Mouse (Mus musculus): ENCODE data around the gene Lrig2. TPM values are rescaled to one million over a fixed set of nuclear protein-coding genes. Genes with fewer than 3 reads are reported as not detected.

Gene Lrig2
- polyA plus RNA-seq, 1 experiment from 2014 or later, result 33.8 TPM

- Histone ChIP-seq H3K27me3 (ENCODE audit: control insufficient read depth, insufficient read depth, low read length) (no peaks in the 10 kb centered on the region), H3K9me3 (ENCODE audit: control insufficient read depth, low read length) (no peaks in the 10 kb centered on the region), H3K27ac (ENCODE audit: low read depth, low read length) (no peak overlapping the region), H3K36me3 (ENCODE audit: control insufficient read depth, insufficient read depth, low read length) (no peaks in the 10 kb centered on the region), H3K4me2 (ENCODE audit: low read depth, low read length) (no peak overlapping the region), H3K9ac (replicated peaks; ENCODE audit: low read depth, low read length) (no peak overlapping the region), H3K4me1 (ENCODE audit: control insufficient read depth, insufficient read depth, low read length) (peaks cover 6% of the 10 kb centered on the region; the same call in 1 of the 2 replicates), H3K4me3 (ENCODE audit: low read depth, low read length) (no peak overlapping the region)
- no peak for ATAC-seq (ENCODE audit: low read depth)
- WGBS, result 86% methylated on average over 2 of the region's 2 CpGs
Observed at GRCm38 (mm10) chr3:104401176-104401575, 110.5 kb downstream of the Lrig2 start.

- no peak for ATAC-seq (ENCODE audit: low read depth)
- H3K27me3 ChIP-seq (ENCODE audit: control insufficient read depth, insufficient read depth, low read length), result no peaks in the 10 kb centered on the region
- WGBS, result 92% methylated on average over 5 of the region's 5 CpGs
- H3K36me3 ChIP-seq (ENCODE audit: control insufficient read depth, insufficient read depth, low read length), result no peaks in the 10 kb centered on the region
- H3K4me3 ChIP-seq (ENCODE audit: low read depth, low read length), result no peak overlapping the region
- peaks cover 9% of the 10 kb centered on the region; the same call in 1 of the 2 replicates for H3K4me1 ChIP-seq (ENCODE audit: control insufficient read depth, insufficient read depth, low read length)
- no peak overlapping the region for H3K4me2 ChIP-seq (ENCODE audit: low read depth, low read length)
- no peaks in the 10 kb centered on the region for H3K9me3 ChIP-seq (ENCODE audit: control insufficient read depth, low read length)
- no peak overlapping the region for H3K27ac ChIP-seq (ENCODE audit: low read depth, low read length)
- H3K9ac ChIP-seq (replicated peaks; ENCODE audit: low read depth, low read length), result no peak overlapping the region
Observed at GRCm38 (mm10) chr3:104400126-104400525, 111.6 kb downstream of the Lrig2 start.

- no peak for ATAC-seq (ENCODE audit: low read depth)
- H3K4me1 ChIP-seq (ENCODE audit: control insufficient read depth, insufficient read depth, low read length), result peaks cover 9% of the 10 kb centered on the region; the same call in 1 of the 2 replicates
- H3K4me2 ChIP-seq (ENCODE audit: low read depth, low read length), result no peak overlapping the region
- H3K27ac ChIP-seq (ENCODE audit: low read depth, low read length), result no peak overlapping the region
- no peaks in the 10 kb centered on the region for H3K9me3 ChIP-seq (ENCODE audit: control insufficient read depth, low read length)
- no peaks in the 10 kb centered on the region for H3K36me3 ChIP-seq (ENCODE audit: control insufficient read depth, insufficient read depth, low read length)
- no peaks in the 10 kb centered on the region for H3K27me3 ChIP-seq (ENCODE audit: control insufficient read depth, insufficient read depth, low read length)
- no peak overlapping the region for H3K4me3 ChIP-seq (ENCODE audit: low read depth, low read length)
- 78% methylated on average over 10 of the region's 10 CpGs for WGBS
- no peak overlapping the region for H3K9ac ChIP-seq (replicated peaks; ENCODE audit: low read depth, low read length)
Observed at GRCm38 (mm10) chr3:104399296-104400045, 112.2 kb downstream of the Lrig2 start.

- WGBS, result 89% methylated on average over 9 of the region's 9 CpGs
Observed at GRCm38 (mm10) chr3:104397316-104397715, 114.4 kb downstream of the Lrig2 start.

DNA sequence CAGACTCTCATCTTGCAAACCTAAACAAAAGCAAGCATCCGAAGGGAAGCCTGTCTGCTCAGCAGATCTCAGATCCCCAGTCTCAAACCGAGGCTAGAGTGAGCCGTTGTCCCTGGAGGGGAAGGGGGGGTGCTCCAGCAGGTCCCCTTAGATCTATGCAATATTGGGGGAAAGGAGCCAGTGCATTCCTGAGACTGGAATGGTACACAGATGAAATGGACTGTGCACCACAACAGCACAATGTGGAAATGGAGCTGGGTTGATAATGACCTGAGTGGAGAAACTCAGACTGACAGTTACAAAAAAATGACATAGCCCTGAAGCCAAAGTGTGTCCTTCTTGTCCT lies 115.0 kb downstream of the Lrig2 start:
- peaks cover 9% of the 10 kb centered on the region; the same call in 1 of the 2 replicates for H3K4me1 ChIP-seq (ENCODE audit: control insufficient read depth, insufficient read depth, low read length)
- H3K27me3 ChIP-seq (ENCODE audit: control insufficient read depth, insufficient read depth, low read length), result no peaks in the 10 kb centered on the region
- H3K9ac ChIP-seq (replicated peaks; ENCODE audit: low read depth, low read length), result no peak overlapping the region
- H3K36me3 ChIP-seq (ENCODE audit: control insufficient read depth, insufficient read depth, low read length), result no peaks in the 10 kb centered on the region
- ATAC-seq (ENCODE audit: low read depth), result no peak
- 42% methylated on average over 3 of the region's 3 CpGs for WGBS
- no peak overlapping the region for H3K4me3 ChIP-seq (ENCODE audit: low read depth, low read length)
- no peak overlapping the region for H3K4me2 ChIP-seq (ENCODE audit: low read depth, low read length)
- peak overlapping the region; percentile 45; the same call in 1 of the 2 replicates for H3K27ac ChIP-seq (ENCODE audit: low read depth, low read length)
- H3K9me3 ChIP-seq (ENCODE audit: control insufficient read depth, low read length), result no peaks in the 10 kb centered on the region

More at GRCm38 (mm10) chr3:104397316-104397715, 114.4 kb downstream of the Lrig2 start:
- no peak for ATAC-seq (ENCODE audit: low read depth)
- H3K9me3 ChIP-seq (ENCODE audit: control insufficient read depth, low read length), result no peaks in the 10 kb centered on the region
- H3K9ac ChIP-seq (replicated peaks; ENCODE audit: low read depth, low read length), result no peak overlapping the region
- no peaks in the 10 kb centered on the region for H3K27me3 ChIP-seq (ENCODE audit: control insufficient read depth, insufficient read depth, low read length)
- H3K4me1 ChIP-seq (ENCODE audit: control insufficient read depth, insufficient read depth, low read length), result peaks cover 9% of the 10 kb centered on the region; the same call in 1 of the 2 replicates
- H3K4me2 ChIP-seq (ENCODE audit: low read depth, low read length), result no peak overlapping the region
- H3K36me3 ChIP-seq (ENCODE audit: control insufficient read depth, insufficient read depth, low read length), result no peaks in the 10 kb centered on the region
- H3K27ac ChIP-seq (ENCODE audit: low read depth, low read length), result no peak overlapping the region
- H3K4me3 ChIP-seq (ENCODE audit: low read depth, low read length), result no peak overlapping the region

DNA sequence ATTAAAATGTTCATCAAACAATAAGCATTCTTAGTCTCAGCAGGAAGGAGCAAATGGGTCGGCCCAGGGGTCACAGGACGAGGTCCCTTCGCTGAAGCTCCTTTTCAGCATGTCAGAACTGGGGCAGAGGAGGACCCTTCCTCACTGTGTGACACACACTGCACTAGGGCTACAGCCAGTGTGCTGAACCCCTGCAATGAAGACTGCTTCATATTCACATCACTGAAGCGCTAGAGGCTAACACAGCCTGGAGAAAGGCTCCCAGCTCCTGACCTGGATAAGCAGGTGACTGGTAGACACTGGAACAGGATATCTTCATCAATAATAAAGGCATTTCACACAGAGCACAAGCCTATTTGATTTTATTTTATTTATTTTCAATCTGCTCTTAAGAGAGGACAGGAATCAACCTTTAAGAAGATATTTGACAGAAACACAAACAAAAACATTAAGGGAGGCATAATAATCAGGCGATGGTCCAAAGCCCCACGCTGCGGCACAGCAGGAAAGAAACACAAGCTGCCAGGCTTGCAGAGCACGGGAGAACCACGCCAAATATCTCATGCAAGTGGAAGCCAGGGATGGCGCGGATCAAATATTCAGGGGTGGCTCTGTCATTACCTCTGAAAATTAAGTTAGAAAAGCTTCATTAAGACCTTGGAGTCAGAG lies 115.5 kb downstream of the Lrig2 start:
- Histone ChIP-seq H3K36me3 (ENCODE audit: control insufficient read depth, insufficient read depth, low read length) (no peaks in the 10 kb centered on the region), H3K4me3 (ENCODE audit: low read depth, low read length) (no peak overlapping the region), H3K4me1 (ENCODE audit: control insufficient read depth, insufficient read depth, low read length) (peaks cover 9% of the 10 kb centered on the region; the same call in 1 of the 2 replicates), H3K9me3 (ENCODE audit: control insufficient read depth, low read length) (no peaks in the 10 kb centered on the region), H3K27me3 (ENCODE audit: control insufficient read depth, insufficient read depth, low read length) (no peaks in the 10 kb centered on the region), H3K4me2 (ENCODE audit: low read depth, low read length) (no peak overlapping the region), H3K27ac (ENCODE audit: low read depth, low read length) (peak overlapping the region; percentile 45; the same call in 1 of the 2 replicates), H3K9ac (replicated peaks; ENCODE audit: low read depth, low read length) (no peak overlapping the region)
- ATAC-seq (ENCODE audit: low read depth), result no peak
- 46% methylated on average over 11 of the region's 11 CpGs for WGBS

DNA sequence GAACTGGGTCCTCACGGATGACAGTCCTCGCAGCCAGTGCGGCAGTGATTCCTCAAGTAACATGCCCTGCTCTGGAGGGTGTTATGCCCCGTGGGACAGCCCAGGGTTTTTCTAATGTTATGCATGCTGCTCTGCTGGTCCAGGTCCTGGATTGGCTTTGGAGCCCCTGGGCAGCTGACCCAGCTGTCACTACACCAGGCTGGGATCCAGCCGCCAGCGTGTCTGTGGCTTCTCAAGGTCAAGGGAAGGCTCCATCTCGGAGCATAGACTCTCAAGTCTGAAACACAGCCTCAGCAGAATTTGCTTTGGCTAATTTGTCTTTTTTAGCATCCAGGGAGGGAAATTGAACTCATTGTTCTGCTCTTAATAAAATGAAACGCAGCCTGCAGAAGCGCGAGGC lies 121.6 kb downstream of the Lrig2 start:
- 41% methylated on average over 10 of the region's 10 CpGs for WGBS
- H3K36me3 ChIP-seq (ENCODE audit: control insufficient read depth, insufficient read depth, low read length), result no peaks in the 10 kb centered on the region

GRCm38 (mm10) chr3:104389449-104389848 lies 122.3 kb downstream of the Lrig2 start:
- WGBS, result 94% methylated on average over 2 of the region's 2 CpGs
- H3K9ac ChIP-seq (replicated peaks; ENCODE audit: low read depth, low read length), result no peak overlapping the region
- H3K27me3 ChIP-seq (ENCODE audit: control insufficient read depth, insufficient read depth, low read length), result no peaks in the 10 kb centered on the region
- H3K27ac ChIP-seq (ENCODE audit: low read depth, low read length), result no peak overlapping the region
- ATAC-seq (ENCODE audit: low read depth), result no peak
- no peak overlapping the region for H3K4me2 ChIP-seq (ENCODE audit: low read depth, low read length)
- H3K4me3 ChIP-seq (ENCODE audit: low read depth, low read length), result no peak overlapping the region
- H3K4me1 ChIP-seq (ENCODE audit: control insufficient read depth, insufficient read depth, low read length), result 0 out of 2 replicates have a peak, but pooled peaks cover 6% of the 10 kb centered on the region
- H3K9me3 ChIP-seq (ENCODE audit: control insufficient read depth, low read length), result no peaks in the 10 kb centered on the region
- no peaks in the 10 kb centered on the region for H3K36me3 ChIP-seq (ENCODE audit: control insufficient read depth, insufficient read depth, low read length)

More for the DNA sequence above, 121.6 kb downstream of the Lrig2 start:
- H3K9ac ChIP-seq (replicated peaks; ENCODE audit: low read depth, low read length), result no peak overlapping the region
- H3K4me3 ChIP-seq (ENCODE audit: low read depth, low read length), result no peak overlapping the region
- H3K4me2 ChIP-seq (ENCODE audit: low read depth, low read length), result no peak overlapping the region
- 0 out of 2 replicates have a peak, but pooled peaks cover 6% of the 10 kb centered on the region for H3K4me1 ChIP-seq (ENCODE audit: control insufficient read depth, insufficient read depth, low read length)
- no peaks in the 10 kb centered on the region for H3K9me3 ChIP-seq (ENCODE audit: control insufficient read depth, low read length)
- no peaks in the 10 kb centered on the region for H3K27me3 ChIP-seq (ENCODE audit: control insufficient read depth, insufficient read depth, low read length)
- no peak for ATAC-seq (ENCODE audit: low read depth)
- H3K27ac ChIP-seq (ENCODE audit: low read depth, low read length), result peak overlapping the region; percentile 62; the same call in 1 of the 2 replicates

GRCm38 (mm10) chr3:104385587-104385986 lies 126.1 kb downstream of the Lrig2 start:
- ATAC-seq (ENCODE audit: low read depth), result peak; percentile 23; the same call in 1 of the 2 replicates

More at GRCm38 (mm10) chr3:104385587-104385986, 126.1 kb downstream of the Lrig2 start:
- Histone ChIP-seq H3K27ac (ENCODE audit: low read depth, low read length) (no peak overlapping the region), H3K36me3 (ENCODE audit: control insufficient read depth, insufficient read depth, low read length) (no peaks in the 10 kb centered on the region), H3K9ac (replicated peaks; ENCODE audit: low read depth, low read length) (no peak overlapping the region), H3K4me3 (ENCODE audit: low read depth, low read length) (no peak overlapping the region), H3K4me1 (ENCODE audit: control insufficient read depth, insufficient read depth, low read length) (0 out of 2 replicates have a peak, but pooled peaks cover 4% of the 10 kb centered on the region), H3K9me3 (ENCODE audit: control insufficient read depth, low read length) (no peaks in the 10 kb centered on the region), H3K4me2 (ENCODE audit: low read depth, low read length) (no peak overlapping the region), H3K27me3 (ENCODE audit: control insufficient read depth, insufficient read depth, low read length) (no peaks in the 10 kb centered on the region)
- WGBS, result 68% methylated on average over 8 of the region's 8 CpGs

Data from neural tube, embryonic 14.5 days (tissue).